Mouse (Mus musculus): ENCODE results near the gene Tbcc.

The Tbcc gene

GRCm38 (mm10) chr17:46903876-46904490, 13.5 kb downstream of the Tbcc start:
- DNase-seq (ENCODE audit: low spot score in 2 of 2), result peak; percentile 57 to 77

GRCm38 (mm10) chr17:46910186-46910585, 19.7 kb downstream of the Tbcc start, which contains the start of gene Prph2:
TSS of gene Prph2 (plus strand) at chr17:46910459.
- DNase-seq (ENCODE audit: low spot score in 2 of 2), result no peak

- DNase-seq (ENCODE audit: low spot score in 2 of 2), result no peak
Observed at GRCm38 (mm10) chr17:46912331-46912730, 21.8 kb downstream of the Tbcc start.

- DNase-seq (ENCODE audit: low spot score in 2 of 2), result no peak
Observed at GRCm38 (mm10) chr17:46915129-46915528, 24.6 kb downstream of the Tbcc start.

GRCm38 (mm10) chr17:46918951-46919350, 28.5 kb downstream of the Tbcc start:
- no peak for DNase-seq (ENCODE audit: low spot score in 2 of 2)

- DNase-seq (ENCODE audit: low spot score in 2 of 2), result no peak
Observed at GRCm38 (mm10) chr17:46920855-46921254, 30.4 kb downstream of the Tbcc start.

GRCm38 (mm10) chr17:46926192-46926591, 35.7 kb downstream of the Tbcc start:
- no peak for DNase-seq (ENCODE audit: low spot score in 2 of 2)

- DNase-seq (ENCODE audit: low spot score in 2 of 2), result no peak
Observed at GRCm38 (mm10) chr17:46926941-46927340, 36.5 kb downstream of the Tbcc start.

- DNase-seq (ENCODE audit: low spot score in 2 of 2), result no peak
Observed at GRCm38 (mm10) chr17:46927781-46928180, 37.3 kb downstream of the Tbcc start.

GRCm38 (mm10) chr17:46929277-46929676, 38.8 kb downstream of the Tbcc start:
- DNase-seq (ENCODE audit: low spot score in 2 of 2), result no peak

GRCm38 (mm10) chr17:46929897-46930296, 39.4 kb downstream of the Tbcc start:
- no peak for DNase-seq (ENCODE audit: low spot score in 2 of 2)

- DNase-seq (ENCODE audit: low spot score in 2 of 2), result no peak
Observed at GRCm38 (mm10) chr17:46932961-46933360, 42.5 kb downstream of the Tbcc start.

- peak; percentile 33 to 50 for DNase-seq (ENCODE audit: low spot score in 2 of 2)
Observed at GRCm38 (mm10) chr17:46933557-46934348, 43.3 kb downstream of the Tbcc start.

- DNase-seq (ENCODE audit: low spot score in 2 of 2), result no peak
Observed at GRCm38 (mm10) chr17:46940461-46940860, 50.0 kb downstream of the Tbcc start.
